Mouse (Mus musculus) lung, embryonic 16.5 days (tissue): Measurements from ENCODE around the gene Lin28a. TPM values are rescaled to one million over a fixed set of nuclear protein-coding genes. Genes with fewer than 3 reads are reported as not detected.

ENCODE experiments used
- ATAC-seq: fragments of 200-750 bp; cut with Nextera tagmentation; 2 replicates; pipeline ENCODE4 v1.8.0; 2017; ENCODE audit warnings: low read depth, mild to moderate bottlenecking, moderate library complexity
- H3K27ac ChIP-seq: fragments of 300-500 bp; sonication (generic); 2 replicates; pipeline ENCODE4 v1.5.1; 2014; ENCODE audit warnings: mild to moderate bottlenecking, control low read depth, low read length
- H3K27me3 ChIP-seq: fragments of 300-500 bp; sonication (generic); 2 replicates; pipeline ENCODE4 v1.6.1; 2014; ENCODE audit warnings: low read depth, low read length, mixed read lengths; ENCODE audit not compliant: control insufficient read depth, insufficient read depth
- H3K36me3 ChIP-seq: fragments of 300-500 bp; sonication (generic); 2 replicates; pipeline ENCODE4 v1.6.1; 2014; ENCODE audit warnings: low read length; ENCODE audit not compliant: control insufficient read depth, insufficient read depth
- H3K4me1 ChIP-seq: fragments of 300-500 bp; sonication (generic); replicated peaks from 2 replicates; pipeline ENCODE4 v1.6.1; 2014; ENCODE audit warnings: low read length, mixed read lengths; ENCODE audit not compliant: control insufficient read depth, insufficient read depth
- H3K4me2 ChIP-seq: fragments of 300-500 bp; sonication (generic); 2 replicates; pipeline ENCODE4 v1.6.1; 2014; ENCODE audit warnings: low read depth, low read length, control low read depth
- H3K4me3 ChIP-seq: fragments of 300-500 bp; sonication (generic); 2 replicates; pipeline ENCODE4 v1.5.1; 2014; ENCODE audit warnings: mild to moderate bottlenecking, low read length, control low read depth
- H3K9ac ChIP-seq: fragments of 300-500 bp; sonication (generic); 2 replicates; pipeline ENCODE4 v1.6.1; 2014; ENCODE audit warnings: low read length, control low read depth
- H3K9me3 ChIP-seq: fragments of 300-500 bp; sonication (generic); 2 replicates; pipeline ENCODE4 v1.6.1; 2016; ENCODE audit warnings: low read length; ENCODE audit not compliant: control insufficient read depth
- WGBS: fragments of 180-500 bp; shearing (Covaris S2); extraction: QIAGEN DNeasy Blood & Tissue Kit; methylation state at CpG from one replicate; pipeline ENCODE4 v1.1.7; 2014; 5-methylcytosine and 5-hydroxymethylcytosine counted together
- polyA plus RNA-seq: library from polyadenylated mRNA; unstranded; fragments of >200 nt; fragmentation: Nextera tagmentation; extraction: Ambion mirVana; gene quantifications from 2 replicates; pipeline ENCODE4 v1.2.1, GENCODE M21; 2015

Lin28a gene
- polyA plus RNA-seq, result not detected in 2 replicates

GRCm38 (mm10) chr4:134018779-134019145 is at the start of gene Lin28a:
TSS of gene Lin28a (minus strand) at chr4:134018841.
- WGBS, result 1% methylated on average over 9 of the region's 9 CpGs
- Histone ChIP-seq H3K9me3 (no peaks in the 10 kb centered on the region), H3K4me3 (no peak within 1 kb of the TSS; the same call in 1 of the 2 replicates), H3K4me1 (0 out of 2 replicates have a peak, but pooled peaks cover 3% of the 10 kb centered on the region), H3K27me3 (peaks cover 39% of the 10 kb centered on the region), H3K27ac (no peak within 1 kb of the TSS), H3K9ac (no peak within 1 kb of the TSS), H3K4me2 (no peak within 1 kb of the TSS), H3K36me3 (no peaks in the 10 kb centered on the region)
- no peak for ATAC-seq

- H3K9ac ChIP-seq, result no peak overlapping the region
- no peak overlapping the region for H3K27ac ChIP-seq
- H3K4me3 ChIP-seq, result no peak overlapping the region
- no peaks in the 10 kb centered on the region for H3K36me3 ChIP-seq
- peaks cover 2% of the 10 kb centered on the region; the same call in 1 of the 2 replicates for H3K4me1 ChIP-seq
- no peaks in the 10 kb centered on the region for H3K9me3 ChIP-seq
- WGBS, result 72% methylated on average over 7 of the region's 7 CpGs
- H3K27me3 ChIP-seq, result no peaks in the 10 kb centered on the region
- peak; percentile 43 for ATAC-seq
- no peak overlapping the region for H3K4me2 ChIP-seq
These were observed 49.3 kb upstream of the Lin28a start for GRCm38 (mm10) chr4:134067833-134068544.

GRCm38 (mm10) chr4:134067383-134067782 is 48.7 kb upstream of the Lin28a start:
- Histone ChIP-seq H3K9ac (no peak overlapping the region), H3K27me3 (no peaks in the 10 kb centered on the region), H3K4me2 (no peak overlapping the region), H3K36me3 (no peaks in the 10 kb centered on the region), H3K4me1 (peaks cover 2% of the 10 kb centered on the region; the same call in 1 of the 2 replicates), H3K4me3 (no peak overlapping the region), H3K27ac (no peak overlapping the region), H3K9me3 (no peaks in the 10 kb centered on the region)
- ATAC-seq, result no peak
- 74% methylated on average over 8 of the region's 8 CpGs for WGBS

GRCm38 (mm10) chr4:134065431-134066004 is 46.9 kb upstream of the Lin28a start:
- Histone ChIP-seq H3K27ac (no peak overlapping the region), H3K9me3 (no peaks in the 10 kb centered on the region), H3K4me3 (peak overlapping the region; percentile 35), H3K36me3 (no peaks in the 10 kb centered on the region), H3K4me2 (peak overlapping the region; percentile 51), H3K9ac (peak overlapping the region; percentile 35; the same call in 1 of the 2 replicates), H3K27me3 (no peaks in the 10 kb centered on the region), H3K4me1 (peaks cover 2% of the 10 kb centered on the region; the same call in 1 of the 2 replicates)
- 15% methylated on average over 23 of the region's 23 CpGs for WGBS
- ATAC-seq, result peak; percentile 78

GRCm38 (mm10) chr4:134062561-134062960 is 43.9 kb upstream of the Lin28a start:
- H3K9me3 ChIP-seq, result no peaks in the 10 kb centered on the region
- no peak overlapping the region for H3K27ac ChIP-seq
- H3K9ac ChIP-seq, result no peak overlapping the region
- no peak overlapping the region for H3K4me3 ChIP-seq
- WGBS, result 49% methylated on average over 8 of the region's 8 CpGs
- ATAC-seq, result no peak
- H3K36me3 ChIP-seq, result no peaks in the 10 kb centered on the region
- peaks cover 2% of the 10 kb centered on the region; the same call in 1 of the 2 replicates for H3K4me1 ChIP-seq
- no peak overlapping the region for H3K4me2 ChIP-seq
- no peaks in the 10 kb centered on the region for H3K27me3 ChIP-seq

- no peaks in the 10 kb centered on the region for H3K9me3 ChIP-seq
- 46% methylated on average over 8 of the region's 8 CpGs for WGBS
- H3K4me1 ChIP-seq, result peaks cover 2% of the 10 kb centered on the region; the same call in 1 of the 2 replicates
- H3K36me3 ChIP-seq, result no peaks in the 10 kb centered on the region
- no peak overlapping the region for H3K4me3 ChIP-seq
- H3K27ac ChIP-seq, result no peak overlapping the region
- no peak overlapping the region for H3K4me2 ChIP-seq
- H3K9ac ChIP-seq, result no peak overlapping the region
- no peaks in the 10 kb centered on the region for H3K27me3 ChIP-seq
- peak; percentile 39; the same call in 1 of the 2 replicates for ATAC-seq
These were observed 43.4 kb upstream of the Lin28a start for GRCm38 (mm10) chr4:134061944-134062446.

GRCm38 (mm10) chr4:134061166-134061830 is 42.7 kb upstream of the Lin28a start:
- ATAC-seq, result no peak
- H3K27ac ChIP-seq, result no peak overlapping the region
- no peaks in the 10 kb centered on the region for H3K27me3 ChIP-seq
- no peaks in the 10 kb centered on the region for H3K36me3 ChIP-seq
- 51% methylated on average over 18 of the region's 18 CpGs for WGBS
- peaks cover 2% of the 10 kb centered on the region; the same call in 1 of the 2 replicates for H3K4me1 ChIP-seq
- H3K4me2 ChIP-seq, result no peak overlapping the region
- no peak overlapping the region for H3K4me3 ChIP-seq
- H3K9ac ChIP-seq, result no peak overlapping the region; the same call in 1 of the 2 replicates
- H3K9me3 ChIP-seq, result no peaks in the 10 kb centered on the region

GRCm38 (mm10) chr4:134060135-134060865 is 41.7 kb upstream of the Lin28a start, which contains the start of gene Crybg2:
TSS of gene Crybg2 (plus strand) at chr4:134060815.
- WGBS, result 43% methylated on average over 28 of the region's 28 CpGs
- no peaks in the 10 kb centered on the region for H3K9me3 ChIP-seq
- no peaks in the 10 kb centered on the region for H3K27me3 ChIP-seq
- no peaks in the 10 kb centered on the region for H3K36me3 ChIP-seq
- no peak for ATAC-seq
- H3K9ac ChIP-seq, result no peak within 1 kb of the TSS; the same call in 1 of the 2 replicates
- H3K27ac ChIP-seq, result no peak within 1 kb of the TSS
- peaks cover 1% of the 10 kb centered on the region; the same call in 1 of the 2 replicates for H3K4me1 ChIP-seq
- H3K4me3 ChIP-seq, result no peak within 1 kb of the TSS
- H3K4me2 ChIP-seq, result 0 out of 2 replicates have a peak within 1 kb of the TSS, but pooled peaks have one; percentile 5
